Mouse (Mus musculus) CH12.LX (cell line): ENCODE data around the gene Kpna2. TPM values are rescaled to one million over a fixed set of nuclear protein-coding genes. Genes with fewer than 3 reads are reported as not detected.
A peak's percentile ranks its signal among the peaks of the same experiment; 100 is the strongest.

Source experiments
- DNase-seq: peaks from one replicate; pipeline ENCODE4 v3.0.0-alpha.2; 2013; ENCODE audit errors: extremely low read depth
- H3K27ac ChIP-seq: 2 replicates; pipeline ENCODE4 v1.5.1; 2012; ENCODE audit warnings: low read depth, mild to moderate bottlenecking, control low read depth, moderate library complexity; ENCODE audit not compliant: insufficient read depth
- H3K27me3 ChIP-seq: replicated peaks from 2 replicates; pipeline ENCODE3; 2012; ENCODE audit warnings: inconsistent platforms
- H3K36me3 ChIP-seq, 2 experiments: replicated peaks in 1 of 2; 2 replicates each; pipeline versions ENCODE3 to v1.6.1; 2012; ENCODE audit warnings: inconsistent platforms in 1 of 2, low read length in 1 of 2, mild to moderate bottlenecking in 1 of 2, mixed read lengths in 1 of 2, moderate library complexity in 1 of 2; ENCODE audit not compliant: control insufficient read depth in 1 of 2, insufficient read depth in 1 of 2
- H3K4me1 ChIP-seq, 2 experiments: 2 replicates each; pipeline ENCODE4 v1.6.1; 2012; ENCODE audit warnings: inconsistent platforms in 1 of 2, moderate library complexity in 1 of 2; ENCODE audit not compliant: insufficient read depth in 2 of 2, control insufficient read depth in 1 of 2
- H3K4me2 ChIP-seq: 2 replicates; pipeline ENCODE4 v1.6.1; 2012; ENCODE audit warnings: low read depth, mild to moderate bottlenecking, control low read depth; ENCODE audit not compliant: poor library complexity, insufficient read depth, severe bottlenecking
- H3K4me3 ChIP-seq, 3 experiments: fragments of 150-350 bp in 1 of 3; sonication (generic) in 1 of 3; replicated peaks in 1 of 3; 2 replicates each; pipeline versions ENCODE3 to v1.5.1; 2011 to 2012; ENCODE audit warnings: low read depth in 2 of 3, low read length in 2 of 3, mild to moderate bottlenecking in 2 of 3, moderate library complexity in 2 of 3, control low read depth in 1 of 3, improper control_type of control experiment in 1 of 3, inconsistent platforms in 1 of 3, mixed read lengths in 1 of 3; ENCODE audit not compliant: poor library complexity in 1 of 3
- H3K79me2 ChIP-seq: replicated peaks from 2 replicates; pipeline ENCODE4 v1.6.1; 2012; ENCODE audit warnings: mild to moderate bottlenecking, moderate library complexity; ENCODE audit not compliant: control insufficient read depth, poor library complexity, insufficient read depth, severe bottlenecking; ENCODE audit errors: extremely low read depth
- H3K9ac ChIP-seq: 2 replicates; pipeline ENCODE4 v1.6.1; 2012; ENCODE audit warnings: low read depth, mild to moderate bottlenecking, control low read depth, moderate library complexity; ENCODE audit not compliant: insufficient read depth
- H3K9me3 ChIP-seq: replicated peaks from 2 replicates; pipeline ENCODE3; 2012; ENCODE audit warnings: low read length, inconsistent platforms, mixed read lengths
- BHLHE40 ChIP-seq: IDR thresholded peaks from 2 replicates; pipeline ENCODE4 v1.6.1; 2011; ENCODE audit warnings: mild to moderate bottlenecking, low read depth, low read length, improper control_type of control experiment
- CHD1 ChIP-seq: IDR thresholded peaks from 2 replicates; pipeline ENCODE4 v1.6.1; 2012; ENCODE audit warnings: low read depth, low read length, improper control_type of control experiment, inconsistent platforms
- CTCF ChIP-seq, 2 experiments: IDR thresholded peaks in 1 of 2; conservative IDR thresholded peaks in 1 of 2; 2 replicates each; pipeline ENCODE4 v1.5.1; 2011 to 2012; ENCODE audit warnings: low read depth in 2 of 2, low read length in 2 of 2, improper control_type of control experiment in 1 of 2, inconsistent platforms in 1 of 2, mild to moderate bottlenecking in 1 of 2, moderate library complexity in 1 of 2
- ELF1 ChIP-seq: IDR thresholded peaks from 2 replicates; pipeline ENCODE4 v1.6.1; 2014; ENCODE audit warnings: low read depth, mild to moderate bottlenecking, inconsistent platforms, low read length, improper control_type of control experiment
- EP300 ChIP-seq: IDR thresholded peaks from 2 replicates; pipeline ENCODE4 v1.6.1; 2011; ENCODE audit warnings: low read length, improper control_type of control experiment
- ETS1 ChIP-seq: conservative IDR thresholded peaks from 2 replicates; pipeline ENCODE4 v1.6.1; 2012; ENCODE audit warnings: low read depth, mild to moderate bottlenecking, inconsistent platforms, low read length, improper control_type of control experiment, moderate library complexity
- GABPA ChIP-seq: IDR thresholded peaks from 2 replicates; pipeline ENCODE4 v1.6.1; 2012; ENCODE audit warnings: low read depth, low read length, improper control_type of control experiment, inconsistent platforms; ENCODE audit not compliant: insufficient replicate concordance
- HCFC1 ChIP-seq: IDR thresholded peaks from 2 replicates; pipeline ENCODE4 v1.6.1; 2012; ENCODE audit warnings: low read depth, mild to moderate bottlenecking, inconsistent platforms, low read length, improper control_type of control experiment
- IRF4 ChIP-seq: IDR thresholded peaks from 2 replicates; pipeline ENCODE4 v1.6.1; 2014; ENCODE audit warnings: low read depth, mild to moderate bottlenecking, inconsistent platforms, low read length, improper control_type of control experiment
- JUN ChIP-seq: IDR thresholded peaks from 2 replicates; pipeline ENCODE4 v1.6.1; 2011; ENCODE audit warnings: low read depth, mild to moderate bottlenecking, low read length, improper control_type of control experiment, moderate library complexity; ENCODE audit not compliant: insufficient read depth
- JUND ChIP-seq: conservative IDR thresholded peaks from 2 replicates; pipeline ENCODE4 v1.6.1; 2011; ENCODE audit warnings: low read depth, low read length, improper control_type of control experiment
- KAT2A ChIP-seq: IDR thresholded peaks from 2 replicates; pipeline ENCODE4 v1.6.1; 2012; ENCODE audit warnings: low read length, improper control_type of control experiment, inconsistent platforms; ENCODE audit not compliant: insufficient replicate concordance
- MAZ ChIP-seq: IDR thresholded peaks from 2 replicates; pipeline ENCODE4 v1.6.1; 2012; ENCODE audit warnings: low read depth, mild to moderate bottlenecking, inconsistent platforms, low read length, improper control_type of control experiment, moderate library complexity
- NELFE ChIP-seq: IDR thresholded peaks from 2 replicates; pipeline ENCODE4 v1.6.1; 2011; ENCODE audit warnings: low read depth, low read length, improper control_type of control experiment
- PAX5 ChIP-seq: IDR thresholded peaks from 2 replicates; pipeline ENCODE4 v1.6.1; 2012; ENCODE audit warnings: low read length, inconsistent platforms, mixed read lengths
- POLR2A ChIP-seq: IDR thresholded peaks from 2 replicates; pipeline ENCODE4 v1.6.1; 2011; ENCODE audit warnings: low read depth, mild to moderate bottlenecking, improper control_type of control experiment, low read length
- RAD21 ChIP-seq: IDR thresholded peaks from 2 replicates; pipeline ENCODE4 v1.6.1; 2011; ENCODE audit warnings: low read depth, mild to moderate bottlenecking, low read length, improper control_type of control experiment, moderate library complexity
- RCOR1 ChIP-seq: conservative IDR thresholded peaks from 2 replicates; pipeline ENCODE4 v1.6.1; 2012; ENCODE audit warnings: low read depth, mild to moderate bottlenecking, inconsistent platforms, low read length, improper control_type of control experiment
- SMC3 ChIP-seq: IDR thresholded peaks from 2 replicates; pipeline ENCODE4 v1.6.1; 2011; ENCODE audit warnings: low read depth, low read length, improper control_type of control experiment
- TBP ChIP-seq: conservative IDR thresholded peaks from 2 replicates; pipeline ENCODE4 v1.6.1; 2011; ENCODE audit warnings: low read depth, low read length, improper control_type of control experiment
- ZC3H11A ChIP-seq: IDR thresholded peaks from 2 replicates; pipeline ENCODE4 v1.6.1; 2012; ENCODE audit warnings: low read depth, mild to moderate bottlenecking, inconsistent platforms, low read length, improper control_type of control experiment
- ZNF384 ChIP-seq: IDR thresholded peaks from 2 replicates; pipeline ENCODE4 v1.6.1; 2012; ENCODE audit warnings: low read depth, low read length, improper control_type of control experiment, inconsistent platforms
- dilution Hi-C: fragments of 300-500 bp; cut with MboI; formaldehyde crosslinking; loops from 2 replicates; pipeline ENCODE4 v1.14.3; 2020; ENCODE audit warnings: low sequenced_read_pairs; ENCODE audit not compliant: extremely low pct_unique_long_range_greater_than_20kb, extremely low pct_ligation_motif_present
- in situ Hi-C: fragments of 300-500 bp; cut with MboI; formaldehyde crosslinking; loops from 3 replicates; pipeline ENCODE4 v1.14.3; 2019; ENCODE audit warnings: low sequenced_read_pairs, low pct_ligation_motif_present, low pct_unique_long_range_greater_than_20kb, mixed read lengths
- polyA plus RNA-seq: library from polyadenylated mRNA; unstranded; fragments of >175 nt; gene quantifications from 2 replicates; pipeline ENCODE4 v1.2.1, GENCODE M21; 2012; ENCODE audit warnings: low read depth; ENCODE audit not compliant: insufficient read length
- total RNA-seq, 2 experiments: library from RNA; depleted of rRNA; stranded (reverse); fragments of 300-350 nt in 1 of 2; fragments of >200 nt in 1 of 2; gene quantifications; 2 replicates each; pipeline ENCODE4 v1.2.3; 2012 to 2014

The Kpna2 gene
- total and polyA plus RNA-seq, 3 experiments: 327 to 759 (median 582) TPM

- TF ChIP-seq CTCF (conservative IDR thresholded peaks at IDR 0.05 in 1 of 2, IDR thresholded peaks at IDR 0.05 in 1 of 2; ENCODE audit: low read depth in 2 of 2, low read length in 2 of 2) (peak; percentile 60 to 85), SMC3 (peak; percentile 71), ELF1 (0 out of 2 replicates have a peak, but pooled peaks have one; percentile 17), JUND (no peak), RAD21 (peak; percentile 53), NELFE (no peak)
- Histone ChIP-seq H3K27ac (no peak overlapping the region), H3K79me2 (no peaks in the 10 kb centered on the region), H3K4me3 (no peak overlapping the region), H3K4me1 (peaks cover 3 to 10% of the 10 kb centered on the region in 2 experiments; a peak in 3 of 4 replicates), H3K36me3 (peaks cover 59 to 82% of the 10 kb centered on the region in 2 experiments), H3K9me3 (no peaks in the 10 kb centered on the region), H3K27me3 (no peaks in the 10 kb centered on the region), H3K4me2 (no peak overlapping the region), H3K9ac (no peak overlapping the region)
- dilution Hi-C loops (no loop called here), in situ Hi-C loops (no loop called here)
- peak; percentile 93 for DNase-seq
These were observed 45.0 kb upstream of the Kpna2 start for GRCm38 (mm10) chr11:107044321-107044720.

- Histone ChIP-seq H3K36me3 (peaks cover 67 to 92% of the 10 kb centered on the region in 2 experiments), H3K4me1 (peaks cover 3 to 10% of the 10 kb centered on the region in 2 experiments; a peak in 3 of 4 replicates), H3K27ac (no peak overlapping the region), H3K4me2 (no peak overlapping the region), H3K9ac (no peak overlapping the region), H3K4me3 (no peak overlapping the region), H3K79me2 (no peaks in the 10 kb centered on the region), H3K9me3 (no peaks in the 10 kb centered on the region), H3K27me3 (no peaks in the 10 kb centered on the region)
- in situ Hi-C loops: no loop called here
- dilution Hi-C loops: no loop called here
- no peak for DNase-seq
- TF ChIP-seq KAT2A: no peak
- TF ChIP-seq PAX5: no peak
- no peak for TF ChIP-seq RCOR1
- no peak for TF ChIP-seq ETS1
- TF ChIP-seq MAZ: no peak
- no peak for TF ChIP-seq SMC3
- TF ChIP-seq CTCF (conservative IDR thresholded peaks at IDR 0.05 in 1 of 2, IDR thresholded peaks at IDR 0.05 in 1 of 2; ENCODE audit: low read depth in 2 of 2, low read length in 2 of 2): no peak
- TF ChIP-seq NELFE: no peak
- no peak for TF ChIP-seq CHD1
- TF ChIP-seq ELF1: no peak
- TF ChIP-seq ZC3H11A: no peak
- TF ChIP-seq JUN: no peak
- TF ChIP-seq EP300: no peak
- no peak for TF ChIP-seq ZNF384
- no peak for TF ChIP-seq GABPA
- TF ChIP-seq HCFC1: no peak
- TF ChIP-seq POLR2A: no peak
- no peak for TF ChIP-seq BHLHE40
- no peak for TF ChIP-seq TBP
- no peak for TF ChIP-seq IRF4
These were observed 44.0 kb upstream of the Kpna2 start for GRCm38 (mm10) chr11:107043361-107043760.
